Mouse (Mus musculus): ENCODE measurements at regions not wholly inside any gene's neighbourhood (a gene's known extent, or its start where the extent isn't known, plus 50 kb on each side); places are given as distances from the start of the nearest gene placed in this dataset.

DNA sequence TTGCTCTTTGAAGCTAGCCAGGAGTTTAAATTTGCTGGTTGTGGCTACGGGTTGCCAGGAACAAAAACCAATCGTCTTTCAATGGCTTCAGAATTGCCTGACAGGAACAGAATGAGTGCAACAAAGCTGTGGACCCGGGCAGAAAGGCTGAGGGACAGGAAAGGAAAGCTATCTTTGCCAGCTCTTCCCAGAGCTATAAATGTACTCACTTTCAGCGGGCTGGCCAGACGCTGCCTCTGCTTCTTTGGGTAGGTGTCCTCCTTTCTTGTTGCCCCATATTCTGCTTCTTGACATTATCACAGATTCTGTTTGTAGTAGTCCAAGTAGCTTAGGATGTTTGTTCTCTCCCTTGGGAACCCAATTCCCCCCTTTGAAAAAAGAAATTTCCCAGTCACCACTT, 307.4 kb upstream of the Kif2a start:
- no peak for TF ChIP-seq CTCF (conservative IDR thresholded peaks at IDR 0.05; ENCODE audit: low read length)
- TF ChIP-seq POU5F1 (IDR thresholded peaks at IDR 0.05; ENCODE audit: borderline replicate concordance, low read length): no peak

Measured in E14TG2a.4 (cell line).